Mouse (Mus musculus): ENCODE measurements around the gene Adtrp.

Gene Adtrp

GRCm38 (mm10) chr13:41847516-41848126, at the start of gene Adtrp:
Adtrp (minus strand) TSS chr13:41847684.
- DNase-seq (ENCODE audit: low read depth, low spot score), result peak; percentile 87

- DNase-seq (ENCODE audit: low read depth, low spot score), result no peak
Observed at GRCm38 (mm10) chr13:41892016-41892415, 44.5 kb upstream of the Adtrp start.

GRCm38 (mm10) chr13:41890618-41891017, 43.1 kb upstream of the Adtrp start:
- no peak for DNase-seq (ENCODE audit: low read depth, low spot score)

- DNase-seq (ENCODE audit: low read depth, low spot score), result no peak
Observed at GRCm38 (mm10) chr13:41890111-41890600, 42.7 kb upstream of the Adtrp start.

GRCm38 (mm10) chr13:41888644-41889043, 41.2 kb upstream of the Adtrp start:
- no peak for DNase-seq (ENCODE audit: low read depth, low spot score)

GRCm38 (mm10) chr13:41886120-41886519, 38.6 kb upstream of the Adtrp start:
- DNase-seq (ENCODE audit: low read depth, low spot score), result no peak

- no peak for DNase-seq (ENCODE audit: low read depth, low spot score)
Observed at GRCm38 (mm10) chr13:41883665-41884291, 36.3 kb upstream of the Adtrp start.

GRCm38 (mm10) chr13:41881201-41881600, 33.7 kb upstream of the Adtrp start:
- no peak for DNase-seq (ENCODE audit: low read depth, low spot score)

- DNase-seq (ENCODE audit: low read depth, low spot score), result no peak
Observed at GRCm38 (mm10) chr13:41880525-41880924, 33.0 kb upstream of the Adtrp start.

- no peak for DNase-seq (ENCODE audit: low read depth, low spot score)
Observed at GRCm38 (mm10) chr13:41872686-41873085, 25.2 kb upstream of the Adtrp start.

GRCm38 (mm10) chr13:41872161-41872562, 24.7 kb upstream of the Adtrp start:
- no peak for DNase-seq (ENCODE audit: low read depth, low spot score)

- no peak for DNase-seq (ENCODE audit: low read depth, low spot score)
Observed at GRCm38 (mm10) chr13:41867533-41867932, 20.0 kb upstream of the Adtrp start.

GRCm38 (mm10) chr13:41865575-41865974, 18.1 kb upstream of the Adtrp start:
- no peak for DNase-seq (ENCODE audit: low read depth, low spot score)

- no peak for DNase-seq (ENCODE audit: low read depth, low spot score)
Observed at GRCm38 (mm10) chr13:41865071-41865470, 17.6 kb upstream of the Adtrp start.

GRCm38 (mm10) chr13:41860603-41861405, 13.3 kb upstream of the Adtrp start:
- DNase-seq (ENCODE audit: low read depth, low spot score), result no peak

- DNase-seq (ENCODE audit: low read depth, low spot score), result no peak
Observed at GRCm38 (mm10) chr13:41855206-41856185, 8.0 kb upstream of the Adtrp start.

GRCm38 (mm10) chr13:41850727-41851378, 3.4 kb upstream of the Adtrp start:
- DNase-seq (ENCODE audit: low read depth, low spot score), result no peak

- no peak for DNase-seq (ENCODE audit: low read depth, low spot score)
Observed at GRCm38 (mm10) chr13:41846516-41846915, 968 bp downstream of the Adtrp start.

GRCm38 (mm10) chr13:41845013-41845412, 2.5 kb downstream of the Adtrp start:
- no peak for DNase-seq (ENCODE audit: low read depth, low spot score)

GRCm38 (mm10) chr13:41844071-41844470, 3.4 kb downstream of the Adtrp start:
- DNase-seq (ENCODE audit: low read depth, low spot score), result no peak

All from ZHBTc4 (cell line).